Mouse (Mus musculus): ENCODE results near the gene Gm49380.

- TF ChIP-seq CTCF (IDR thresholded peaks at IDR 0.05; ENCODE audit: extremely low read depth, insufficient read depth, low read length) (no peak), POLR2A (IDR thresholded peaks at IDR 0.05; ENCODE audit: extremely low read depth, insufficient read depth, low read length) (no peak)
These were observed 82.7 kb downstream of the Gm49380 start for GRCm38 (mm10) chr9:44030646-44031045.
